Mouse (Mus musculus): ENCODE measurements around the gene Zdhhc7.

Zdhhc7 gene

DNA sequence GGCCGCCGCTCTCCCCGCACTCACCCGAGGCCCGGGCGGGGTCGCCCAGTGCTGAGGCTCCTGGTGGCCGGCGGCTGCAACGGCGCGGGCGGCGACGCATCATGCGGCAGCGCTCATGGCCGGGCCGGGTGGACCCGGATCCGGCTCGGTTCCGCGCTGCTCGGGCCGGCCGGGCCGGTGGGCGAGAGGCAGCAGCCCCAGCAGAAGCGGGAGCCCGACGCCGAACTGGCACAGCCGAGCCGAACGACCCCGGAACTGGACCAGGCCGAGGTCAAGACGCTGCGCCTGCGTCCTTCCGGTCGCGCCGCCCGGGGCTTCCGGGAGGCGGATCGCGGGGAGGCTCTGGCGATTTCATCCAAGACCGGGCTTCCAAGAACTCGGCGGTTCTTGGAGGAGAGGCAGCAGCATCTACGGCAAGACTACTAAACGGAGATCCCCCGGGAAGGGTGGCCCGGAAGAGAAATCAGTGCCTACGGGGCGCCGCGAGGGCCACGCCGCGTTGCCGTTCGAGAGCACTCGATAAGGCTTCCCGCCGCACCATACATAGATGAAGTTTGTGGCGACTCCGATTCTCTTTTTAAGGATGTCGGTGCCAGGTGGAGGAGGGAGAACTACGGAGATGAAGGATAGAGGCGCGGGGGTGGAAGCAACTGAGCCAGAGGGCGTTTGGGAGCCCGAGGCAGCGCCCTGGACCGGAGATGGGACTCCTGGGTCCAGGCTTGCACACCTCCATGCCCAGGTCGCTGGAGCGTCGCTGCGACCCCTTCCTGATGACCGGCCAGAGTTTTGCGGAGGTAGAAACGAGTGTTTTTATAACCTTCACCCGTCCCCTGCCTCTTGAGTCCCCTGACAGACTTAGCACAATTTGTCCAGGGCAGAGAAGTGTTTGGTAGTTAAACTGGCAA is at the start of gene Zdhhc7:
TSS of gene Zdhhc7 (minus strand) at position 415 of the 905 bp plus-strand sequence.
- DNase-seq (ENCODE audit: low read depth) = no peak

DNA sequence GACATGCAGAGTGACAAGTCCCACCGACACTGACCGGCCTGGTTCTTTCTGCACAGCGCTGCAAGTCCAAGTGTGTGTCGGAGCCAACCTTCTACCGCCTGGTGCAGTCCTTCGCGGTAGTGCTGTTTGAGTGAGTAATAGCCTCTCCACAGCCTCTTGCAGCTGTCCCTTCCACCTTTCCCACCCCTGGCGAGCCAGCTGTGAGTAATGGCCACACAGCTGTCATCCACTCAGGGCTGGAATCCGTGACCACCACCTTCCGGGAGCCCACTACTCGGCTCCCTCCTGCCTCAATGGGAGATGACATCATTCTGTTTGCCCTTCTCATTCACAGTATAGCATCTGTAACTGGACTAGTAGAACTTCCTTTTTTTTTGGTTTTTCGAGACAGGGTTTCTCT is 48.7 kb upstream of the Zdhhc7 start:
- no peak for DNase-seq (ENCODE audit: low read depth)

DNA sequence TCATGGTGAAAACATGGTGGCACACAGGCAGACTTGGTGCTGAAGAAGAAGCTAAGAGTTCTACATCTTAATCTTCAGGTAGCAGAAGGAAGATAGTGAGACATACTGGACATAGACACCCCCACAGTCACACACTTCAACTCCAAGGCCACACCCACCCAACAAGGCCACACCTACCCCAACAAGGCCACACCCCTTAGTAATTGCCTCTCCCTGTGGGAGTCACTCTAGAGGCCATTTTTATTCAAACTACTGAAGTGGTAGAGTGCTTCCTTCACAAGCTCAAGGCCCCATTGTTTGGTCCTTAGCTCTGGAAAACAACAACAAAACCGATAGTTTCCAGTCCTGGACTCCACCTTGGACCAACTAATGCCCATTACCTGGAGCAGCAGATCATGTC is 44.8 kb upstream of the Zdhhc7 start:
- DNase-seq (ENCODE audit: low read depth) = no peak

DNA sequence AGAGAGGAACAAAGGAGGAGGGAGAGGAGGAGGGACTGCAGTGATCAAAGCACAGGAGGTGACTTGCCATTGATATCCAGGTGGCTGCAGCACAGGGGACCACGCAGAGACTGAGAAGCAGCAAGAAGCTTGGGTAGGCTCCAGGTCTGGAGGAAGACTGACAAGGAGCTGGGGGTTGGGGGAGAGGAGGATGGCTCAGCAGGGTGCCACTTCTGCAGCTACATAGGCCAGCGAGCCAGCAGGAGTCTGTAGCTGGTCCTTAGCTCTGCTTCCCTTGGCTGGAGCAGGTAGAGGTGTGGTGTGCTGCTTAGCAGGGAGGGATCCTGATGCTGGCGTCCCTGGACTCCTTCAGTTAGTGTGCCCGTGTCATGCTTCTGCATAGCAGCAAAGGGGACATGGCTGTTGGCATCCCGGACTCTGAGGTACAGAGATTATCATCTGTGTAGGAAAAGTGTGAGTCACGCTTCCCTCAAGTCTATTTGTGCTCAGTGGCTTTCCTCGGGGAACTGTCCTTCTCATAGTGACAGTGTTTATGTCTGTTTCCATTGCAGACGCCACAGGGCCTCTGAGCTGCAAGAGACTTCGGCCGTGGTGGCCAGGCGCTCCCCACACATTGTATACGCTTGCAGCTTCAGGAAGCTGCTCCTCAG is 43.5 kb upstream of the Zdhhc7 start:
- no peak for DNase-seq (ENCODE audit: low read depth)

DNA sequence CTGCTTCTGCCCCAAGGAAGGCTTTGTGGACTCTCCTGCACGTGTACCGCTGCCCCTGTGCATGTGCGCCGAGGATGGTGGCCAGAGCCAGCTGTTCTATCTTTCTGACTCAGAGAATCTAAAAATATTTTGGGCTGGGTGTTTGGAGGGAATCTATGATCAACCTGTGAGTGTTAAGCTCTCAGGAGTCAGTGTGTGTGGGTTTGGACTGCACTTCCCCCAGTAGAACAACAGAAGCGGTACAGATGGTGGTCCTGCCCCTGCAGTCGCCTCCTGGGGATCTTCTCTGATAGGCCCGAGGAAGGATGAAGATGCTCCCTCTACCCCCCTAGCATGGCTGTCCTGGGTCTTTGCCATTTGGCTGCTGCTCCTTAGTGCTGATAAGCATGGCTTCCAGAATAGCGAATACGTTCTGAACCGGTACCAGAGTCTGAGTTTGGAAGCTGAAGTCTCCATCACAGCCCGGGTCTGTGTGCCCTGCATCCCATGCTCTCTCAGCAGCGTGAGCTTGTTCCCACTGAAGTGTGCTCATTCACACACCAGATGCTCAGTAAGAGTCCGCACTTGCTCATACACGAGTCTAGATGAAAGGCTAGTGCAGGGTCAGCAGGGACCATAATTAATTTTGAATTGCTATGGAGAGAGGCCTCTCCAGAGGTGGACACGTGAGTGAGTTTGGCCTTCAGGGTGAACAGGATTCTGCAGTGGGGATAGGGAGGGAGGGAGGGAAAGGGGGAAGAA is 42.8 kb upstream of the Zdhhc7 start:
- DNase-seq (ENCODE audit: low read depth) = no peak

DNA sequence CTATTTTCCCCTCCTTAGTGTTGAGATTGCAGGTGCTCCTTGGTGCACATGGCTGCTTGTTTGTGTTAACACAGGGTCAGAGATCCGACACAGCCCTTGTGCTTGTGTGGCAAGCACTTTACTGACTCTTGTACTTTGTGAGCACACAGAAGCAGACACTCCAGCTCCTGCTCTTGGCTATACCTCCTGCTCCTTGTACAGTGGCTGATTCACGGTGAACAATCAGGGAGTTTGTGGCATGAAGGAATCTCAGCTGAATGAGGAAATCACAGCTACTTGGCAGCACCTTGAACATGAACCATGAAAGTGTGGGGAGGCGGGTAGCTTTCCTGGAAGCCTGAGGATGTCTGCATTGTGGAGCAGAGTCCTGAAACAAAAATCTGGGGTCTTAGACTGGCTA is 39.5 kb upstream of the Zdhhc7 start:
- peak; percentile 68 for DNase-seq (ENCODE audit: low read depth)

DNA sequence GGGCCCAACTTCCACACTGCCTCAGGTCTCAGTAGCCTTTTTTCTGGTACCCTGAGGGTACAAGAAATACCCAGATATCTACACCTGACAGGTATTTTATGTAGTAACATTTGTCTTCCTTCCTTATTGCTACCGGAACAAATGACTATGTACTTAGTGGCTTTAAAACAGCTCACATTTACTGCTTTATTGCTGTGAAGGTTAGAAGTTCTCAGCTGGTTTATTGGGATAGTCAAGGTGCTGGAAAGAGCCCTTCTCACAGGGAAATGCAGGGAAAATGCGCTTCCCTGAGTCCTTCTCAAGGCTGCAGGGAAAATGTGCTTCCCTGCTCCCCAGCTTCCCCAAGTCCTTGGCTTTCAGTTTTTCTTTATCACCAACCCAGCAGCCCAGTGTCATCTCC is 37.7 kb upstream of the Zdhhc7 start:
- DNase-seq (ENCODE audit: low read depth) = no peak

DNA sequence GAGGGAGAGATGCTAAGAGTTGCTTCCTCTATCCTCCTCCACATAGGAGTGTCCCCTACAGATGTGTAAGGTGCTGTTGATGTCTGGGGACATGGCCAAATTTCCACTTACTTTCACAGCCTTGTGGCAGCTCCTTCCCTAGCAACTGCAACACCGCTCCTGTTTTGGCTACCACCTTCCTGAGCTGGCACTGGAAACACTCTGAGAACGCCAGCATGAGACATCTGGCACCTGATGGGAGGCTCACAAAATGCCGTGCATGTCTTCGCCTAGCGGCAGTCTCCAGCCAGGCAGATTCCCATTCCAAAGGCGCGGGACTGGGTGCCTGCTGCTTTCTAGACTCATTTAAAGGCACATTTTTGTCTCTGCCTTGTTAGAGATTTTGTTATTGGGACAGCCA is 35.3 kb upstream of the Zdhhc7 start:
- no peak for DNase-seq (ENCODE audit: low read depth)

DNA sequence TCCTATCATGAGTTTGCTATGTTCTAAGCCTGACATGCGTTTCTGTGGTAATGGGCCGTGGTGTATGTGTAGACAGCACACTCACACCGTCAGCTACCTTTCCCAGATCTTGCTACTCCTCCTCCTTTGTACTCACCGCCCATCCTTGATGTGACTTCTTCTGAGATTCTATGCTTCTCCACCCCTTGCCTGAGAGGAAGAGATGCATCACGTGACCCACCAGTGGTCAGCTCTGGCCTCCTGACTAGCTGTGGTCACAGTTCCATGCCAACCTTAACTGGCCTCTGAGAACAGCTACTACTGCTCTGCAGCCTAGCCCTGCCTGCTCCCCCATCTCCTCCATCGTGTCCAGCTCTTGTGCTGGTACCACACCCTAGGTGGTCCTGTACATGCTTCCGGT is 34.4 kb upstream of the Zdhhc7 start:
- no peak for DNase-seq (ENCODE audit: low read depth)

DNA sequence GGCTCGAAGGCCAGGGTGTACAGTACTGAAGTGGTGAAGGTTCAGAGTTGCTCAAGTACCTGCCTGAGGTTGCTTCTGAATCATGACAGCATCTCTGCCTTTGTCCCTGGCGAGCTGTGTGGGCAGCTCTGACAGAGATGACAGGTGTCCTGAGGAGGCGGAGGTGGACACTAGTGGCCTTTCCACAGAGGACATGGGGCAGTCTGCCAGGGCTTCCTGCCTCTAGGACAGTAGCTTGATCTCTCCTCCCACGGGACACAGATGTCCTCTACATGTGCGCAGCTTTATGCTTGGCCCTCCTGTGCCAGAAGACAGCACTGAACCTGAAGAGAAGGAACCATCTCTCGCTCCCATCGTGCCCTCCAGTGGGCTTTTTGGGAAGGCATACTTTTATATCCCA is 31.9 kb upstream of the Zdhhc7 start:
- no peak for DNase-seq (ENCODE audit: low read depth)

DNA sequence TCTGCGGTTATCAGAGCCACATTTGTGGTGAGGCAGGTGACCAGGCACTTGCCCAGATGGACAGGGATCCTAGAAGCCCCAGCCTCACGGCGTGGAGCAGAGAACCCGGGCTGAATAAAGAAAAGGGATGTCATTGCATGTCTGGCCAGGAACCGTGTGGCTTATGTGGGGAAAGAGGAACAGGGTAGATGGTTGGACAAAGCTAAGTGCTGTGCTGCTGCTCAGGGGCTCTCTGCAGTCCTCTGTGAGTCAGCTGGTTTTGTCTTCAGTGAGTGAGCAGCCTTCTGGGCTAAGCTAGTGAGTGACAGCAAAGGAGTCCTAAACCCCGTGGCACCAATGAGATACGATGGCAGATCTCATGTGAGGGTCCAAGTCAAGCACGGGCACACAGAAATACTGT is 29.9 kb upstream of the Zdhhc7 start:
- DNase-seq (ENCODE audit: low read depth) = no peak

DNA sequence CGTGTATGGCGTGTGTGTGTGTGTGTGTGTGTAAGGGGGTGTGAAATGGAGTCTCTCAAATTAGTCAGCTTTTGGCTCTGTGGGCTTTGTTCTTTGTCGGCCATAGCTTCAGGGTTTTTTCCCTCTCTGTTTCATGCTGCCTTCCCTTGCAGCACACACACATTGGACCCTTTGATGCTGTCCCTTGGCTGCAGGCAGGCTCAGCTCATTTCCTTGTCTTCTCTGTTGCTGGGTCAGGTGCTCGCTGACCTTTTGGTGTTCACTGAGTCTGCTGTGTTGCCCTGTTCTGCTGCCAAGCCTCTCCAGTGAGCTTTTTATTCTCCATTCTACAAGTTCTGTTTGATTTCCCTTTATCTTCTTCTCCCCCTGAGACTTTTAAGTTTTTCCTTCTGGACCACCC is 28.3 kb upstream of the Zdhhc7 start:
- no peak for DNase-seq (ENCODE audit: low read depth)

DNA sequence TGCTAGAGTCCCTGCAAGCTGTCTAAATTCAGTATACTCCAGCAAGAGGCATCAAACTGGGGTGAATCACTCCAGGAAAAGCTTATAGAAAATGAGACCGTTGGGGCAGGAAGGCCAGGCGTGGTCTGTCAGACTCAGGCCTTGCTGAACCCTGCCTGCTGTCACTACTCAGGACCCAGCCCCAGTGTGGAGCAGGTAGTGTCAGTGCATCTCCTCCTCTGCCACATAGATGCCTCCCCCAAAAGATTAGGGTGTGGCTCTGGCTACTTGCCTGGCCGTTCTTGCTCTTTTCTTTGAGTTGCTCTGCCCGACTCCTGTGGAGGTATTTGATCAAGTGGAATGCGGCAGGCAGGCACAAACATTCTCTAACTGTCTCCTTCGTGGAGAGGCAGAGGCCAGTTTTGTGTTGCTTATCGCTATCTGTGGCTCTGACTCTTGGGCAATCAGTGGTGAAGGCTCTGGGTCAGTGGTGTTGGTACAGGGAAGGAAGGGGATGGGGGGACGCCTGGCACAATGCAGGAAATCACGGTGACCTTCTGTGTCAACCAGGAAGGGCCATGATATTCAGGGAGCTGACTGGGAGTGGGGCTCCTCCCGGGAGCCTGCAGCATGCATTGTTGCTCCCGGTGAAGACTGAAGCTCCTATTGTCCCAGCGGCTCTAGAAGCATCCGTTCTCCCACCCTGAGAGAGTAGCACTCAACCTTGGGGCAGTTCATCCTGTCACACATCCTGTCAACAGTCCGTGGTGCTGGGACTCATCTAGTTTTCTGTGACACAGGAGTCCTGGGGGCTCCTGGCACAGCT is 25.3 kb upstream of the Zdhhc7 start:
- DNase-seq (ENCODE audit: low read depth) = no peak

DNA sequence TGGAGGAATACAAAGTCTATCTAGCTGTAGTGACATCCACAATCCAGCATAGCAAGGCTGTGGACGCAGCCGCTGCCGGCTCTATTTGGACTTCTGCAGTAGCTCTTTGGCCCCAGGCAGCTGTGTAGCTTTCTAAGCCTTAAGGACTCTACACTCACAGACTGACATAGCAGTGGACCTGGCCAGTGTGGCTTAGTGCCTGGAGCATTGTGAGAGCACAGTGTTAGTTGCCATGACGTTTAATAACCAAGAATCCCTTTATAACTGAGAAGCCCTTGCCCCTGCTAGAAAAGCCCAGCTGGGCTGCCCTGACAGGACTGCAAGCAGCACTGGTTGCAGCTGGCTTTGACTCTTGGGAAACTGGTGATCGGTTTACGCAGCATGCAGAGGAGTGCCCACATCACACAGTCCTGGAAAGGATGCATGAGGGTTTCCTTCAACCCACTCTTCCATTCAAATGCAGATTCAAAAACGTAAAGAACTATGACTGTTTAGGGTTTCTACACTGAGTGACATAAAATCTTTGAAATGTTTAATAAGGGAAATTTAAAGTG is 23.6 kb upstream of the Zdhhc7 start:
- DNase-seq (ENCODE audit: low read depth) = no peak

DNA sequence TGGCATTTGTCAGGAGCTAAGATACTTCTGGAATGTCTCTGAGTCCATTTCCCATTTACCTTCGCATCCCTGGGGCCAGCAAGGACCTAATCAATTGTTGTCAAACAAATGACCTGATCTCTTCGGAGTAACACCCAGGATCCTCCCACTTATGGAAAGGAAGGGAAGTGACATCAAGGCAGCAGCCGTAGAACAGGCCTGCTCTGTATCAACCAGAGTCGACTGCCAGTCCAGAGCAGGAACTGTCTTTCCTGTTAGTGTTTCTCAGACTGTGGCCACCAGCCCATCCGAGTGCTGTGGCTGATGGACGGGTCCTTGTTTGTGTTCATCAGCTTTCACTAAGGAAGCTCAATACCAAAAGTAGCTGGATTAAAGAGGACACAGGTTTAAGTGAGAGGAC is 23.0 kb upstream of the Zdhhc7 start:
- DNase-seq (ENCODE audit: low read depth) = no peak

DNA sequence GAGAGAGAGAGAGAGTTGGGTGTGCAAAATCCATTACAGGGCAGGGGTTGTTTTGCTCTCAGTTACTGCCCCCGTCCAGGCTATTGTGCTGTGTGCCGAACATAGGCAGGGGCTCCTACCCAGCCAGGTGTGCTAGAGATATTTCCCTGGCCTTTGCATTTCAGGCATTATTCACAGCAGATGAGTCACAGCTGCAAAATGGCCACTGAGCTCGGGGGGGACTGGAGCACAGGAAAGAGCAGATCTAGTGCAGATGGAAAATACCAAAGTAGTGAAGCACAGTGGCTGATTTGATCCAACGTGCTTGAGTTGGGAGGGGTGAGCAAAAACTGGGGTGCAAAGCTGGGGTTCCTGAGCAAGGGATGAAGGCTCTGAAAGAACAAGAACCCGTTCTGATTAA is 19.7 kb upstream of the Zdhhc7 start:
- no peak for DNase-seq (ENCODE audit: low read depth)

DNA sequence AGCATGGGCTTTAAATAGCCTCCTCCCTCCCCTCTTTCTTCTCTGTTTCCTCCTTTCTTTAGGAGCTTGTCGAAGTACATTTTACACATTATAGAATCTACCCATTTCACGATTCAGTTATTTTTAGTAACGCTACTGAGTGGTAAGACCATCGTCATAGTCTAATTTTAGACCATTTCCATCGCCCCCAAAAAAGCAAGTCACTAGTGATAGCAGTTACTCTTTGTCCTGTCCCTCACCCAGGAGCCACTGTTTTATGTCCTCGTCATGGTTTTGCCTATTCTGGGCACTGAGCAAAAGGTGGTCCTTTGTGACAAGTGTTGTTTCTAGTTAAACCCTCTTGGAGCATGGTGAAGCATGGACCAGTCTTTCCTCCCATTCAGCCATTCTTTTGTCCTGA is 18.6 kb upstream of the Zdhhc7 start:
- DNase-seq (ENCODE audit: low read depth) = no peak

DNA sequence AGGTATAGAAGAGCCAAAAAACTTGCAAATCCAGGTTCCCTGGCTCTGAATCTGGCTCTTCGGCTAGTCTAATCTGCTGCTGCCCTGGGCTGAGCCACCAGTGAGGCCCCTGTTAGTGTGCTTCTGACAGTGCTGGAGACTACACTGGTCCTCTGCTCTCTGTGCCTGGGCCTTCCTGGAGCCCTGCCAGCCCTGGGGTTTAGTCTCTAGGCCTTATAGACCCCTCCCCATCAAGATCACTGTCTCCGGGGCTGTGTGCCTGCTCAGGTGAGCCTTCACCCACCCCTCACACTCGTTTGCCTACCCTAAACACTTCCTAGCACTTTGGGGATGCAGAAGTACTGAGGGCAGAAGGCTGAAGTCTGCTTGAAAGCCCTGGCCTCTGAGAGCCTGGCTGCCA is 18.1 kb upstream of the Zdhhc7 start:
- no peak for DNase-seq (ENCODE audit: low read depth)

DNA sequence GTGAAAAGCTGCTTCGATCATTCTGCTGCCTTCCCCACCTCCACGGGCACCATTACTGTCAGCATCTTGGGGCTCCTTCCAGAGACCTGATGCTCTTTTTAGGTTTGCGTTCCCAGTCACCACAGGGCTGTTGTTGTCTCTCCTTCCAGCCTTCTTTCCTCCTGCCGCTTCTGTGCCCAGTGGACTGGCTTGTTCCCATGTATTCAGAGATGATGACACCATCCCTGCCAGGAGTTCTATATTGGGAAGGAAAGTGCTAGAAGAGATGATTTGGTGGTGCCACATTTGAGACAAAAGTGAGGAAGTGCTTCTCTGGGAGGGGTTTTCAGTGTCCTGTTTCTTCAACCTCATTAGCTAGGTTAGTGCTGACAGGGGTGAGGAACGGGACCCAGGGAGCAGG is 17.6 kb upstream of the Zdhhc7 start:
- DNase-seq (ENCODE audit: low read depth) = no peak

DNA sequence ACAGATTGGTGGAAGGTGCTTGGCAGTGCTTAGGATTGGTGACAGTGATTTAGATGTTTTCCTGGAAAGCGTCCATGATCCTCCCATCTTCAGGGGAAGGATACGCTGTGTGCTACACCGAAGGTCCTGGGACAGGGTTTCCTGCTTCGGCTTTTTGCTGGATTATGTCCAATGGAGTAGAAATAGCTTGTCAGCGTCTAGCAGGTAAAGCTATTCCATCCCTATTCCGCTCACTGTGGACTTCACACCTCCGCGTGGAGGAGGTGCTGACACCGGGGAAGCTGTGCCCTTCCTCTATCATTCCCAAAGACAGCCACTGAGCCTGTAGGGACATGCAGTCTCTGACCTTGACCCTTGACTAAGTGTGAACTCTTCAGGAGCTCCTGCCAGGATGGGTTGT is 16.9 kb upstream of the Zdhhc7 start:
- DNase-seq (ENCODE audit: low read depth) = no peak

DNA sequence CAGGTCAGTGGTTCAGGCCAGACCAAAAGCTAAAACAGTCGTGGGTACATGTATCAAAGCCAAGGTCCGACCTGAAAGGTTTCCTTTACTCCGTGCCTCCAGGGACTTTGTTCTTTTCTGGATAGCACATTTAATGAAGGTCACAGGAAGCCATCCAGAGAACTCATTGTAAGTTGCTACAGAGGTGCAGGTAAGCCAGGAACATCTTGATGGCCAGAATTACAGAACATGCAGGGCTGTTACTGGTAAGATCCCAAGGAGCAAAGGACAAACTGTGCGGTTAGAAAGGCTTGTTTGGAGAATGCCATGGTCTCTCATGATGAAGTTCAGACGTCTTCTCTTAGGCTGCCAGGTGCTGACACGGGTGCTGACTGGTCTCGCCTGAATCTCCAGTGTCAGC is 15.3 kb upstream of the Zdhhc7 start:
- no peak for DNase-seq (ENCODE audit: low read depth)

DNA sequence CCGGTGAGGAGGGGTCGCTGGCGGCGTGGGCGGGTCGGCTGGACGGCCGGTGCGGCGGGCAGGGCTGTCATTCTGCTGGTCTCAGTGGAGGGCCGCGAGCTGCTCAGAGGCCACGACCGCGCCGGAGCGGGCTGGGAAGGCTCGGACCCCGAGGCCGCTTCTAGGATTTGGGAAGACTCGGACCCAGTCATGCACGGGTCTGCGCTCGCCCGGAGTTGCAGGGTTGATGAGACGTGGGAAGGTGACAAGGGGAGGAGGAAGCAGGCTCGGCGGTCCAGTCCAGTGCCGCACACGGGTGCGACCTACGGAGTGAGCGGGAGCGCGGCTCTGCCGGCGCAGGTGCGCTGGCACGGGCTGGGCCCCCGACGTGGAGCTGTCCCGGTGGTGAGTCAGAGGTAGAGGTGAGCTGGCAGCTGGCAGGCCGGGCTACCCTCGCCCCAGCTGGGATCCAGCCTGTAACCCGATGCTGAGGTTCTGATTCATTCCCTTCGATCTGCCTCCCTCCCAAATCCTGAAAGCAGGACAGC is 13.1 kb upstream of the Zdhhc7 start:
- no peak for DNase-seq (ENCODE audit: low read depth)

Data from fibroblast of lung, adult 2 months (primary cell).